Mouse (Mus musculus): ENCODE measurements at regions not wholly inside any gene's neighbourhood (a gene's known extent, or its start where the extent isn't known, plus 50 kb on each side); places are given as distances from the start of the nearest gene placed in this dataset.
A peak's percentile ranks its signal among the peaks of the same experiment; 100 is the strongest.
"Not testable (repeated sequence)": the region's sequence is repeated elsewhere in the genome, so short reads cannot be mapped to it uniquely, and the experiment has no call there.

GRCm38 (mm10) chr5:60966939-60967338 is 841.7 kb upstream of the G6pd2 start:
- DNase-seq (ENCODE audit: low spot score in 2 of 2) = no peak

- DNase-seq (ENCODE audit: low spot score in 2 of 2) = no peak
These were observed 839.1 kb upstream of the G6pd2 start for GRCm38 (mm10) chr5:60969470-60969869.

GRCm38 (mm10) chr5:60978693-60979092 is 829.9 kb upstream of the G6pd2 start:
- no peak for DNase-seq (ENCODE audit: low spot score in 2 of 2)

GRCm38 (mm10) chr5:60988313-60988712 is 820.3 kb upstream of the G6pd2 start:
- no peak for DNase-seq (ENCODE audit: low spot score in 2 of 2)

GRCm38 (mm10) chr5:60989330-60989729 is 819.3 kb upstream of the G6pd2 start:
- not testable (repeated sequence) for DNase-seq (ENCODE audit: low spot score in 2 of 2)

- no peak for DNase-seq (ENCODE audit: low spot score in 2 of 2)
These were observed 813.7 kb upstream of the G6pd2 start for GRCm38 (mm10) chr5:60994761-60995523.

GRCm38 (mm10) chr5:61035539-61036089 is 773.0 kb upstream of the G6pd2 start:
- peak in 1 of 2 experiments; percentile 6 for DNase-seq (ENCODE audit: low spot score in 2 of 2)
